Mouse (Mus musculus) spleen, postnatal 4 days (tissue): ENCODE data around the gene Mgat4a.

Experiments
- DNase-seq, 2 experiments: peaks; one replicate each; pipeline ENCODE4 v3.0.0; 2022; ENCODE audit warnings: low spot score in 2 of 2

The Mgat4a gene

GRCm38 (mm10) chr1:37399734-37400133 is 141.1 kb downstream of the Mgat4a start:
- DNase-seq, result no peak

- DNase-seq, result no peak
Measured at GRCm38 (mm10) chr1:37398961-37399360, 141.9 kb downstream of the Mgat4a start.

GRCm38 (mm10) chr1:37396481-37396880 is 144.3 kb downstream of the Mgat4a start:
- no peak for DNase-seq

- no peak for DNase-seq
Measured at GRCm38 (mm10) chr1:37393174-37393573, 147.6 kb downstream of the Mgat4a start.
